Mouse (Mus musculus) kidney, postnatal 0 days (tissue): ENCODE data around the gene Gm5447. TPM values are rescaled to one million over a fixed set of nuclear protein-coding genes. Genes with fewer than 3 reads are reported as not detected.

Experiments used
- ATAC-seq: fragments of 200-750 bp; cut with Nextera tagmentation; replicated peaks from 2 replicates; pipeline ENCODE4 v1.8.0; 2017; ENCODE audit warnings: low read depth, moderate number of reproducible peaks, moderate TSS enrichment, moderate library complexity; ENCODE audit not compliant: low FRiP score
- DNase-seq: peaks from one replicate; pipeline ENCODE4 v3.0.0-alpha.2; 2016; ENCODE audit warnings: low spot score
- H3K27ac ChIP-seq: fragments of 300-500 bp; sonication (generic); 2 replicates; pipeline ENCODE4 v1.5.1; 2014; ENCODE audit warnings: mild to moderate bottlenecking
- H3K27me3 ChIP-seq: fragments of 300-500 bp; sonication (generic); 2 replicates; pipeline ENCODE4 v1.6.1; 2014; ENCODE audit warnings: low read length, mixed read lengths; ENCODE audit not compliant: insufficient read depth
- H3K36me3 ChIP-seq: fragments of 300-500 bp; sonication (generic); 2 replicates; pipeline ENCODE4 v1.6.1; 2014; ENCODE audit warnings: low read length, mixed read lengths; ENCODE audit not compliant: insufficient read depth
- H3K4me1 ChIP-seq: fragments of 300-500 bp; sonication (generic); replicated peaks from 2 replicates; pipeline ENCODE4 v1.6.1; 2014; ENCODE audit warnings: antibody characterized with exemption, low read length, mixed read lengths; ENCODE audit not compliant: insufficient read depth
- H3K4me2 ChIP-seq: fragments of 300-500 bp; sonication (generic); 2 replicates; pipeline ENCODE4 v1.6.1; 2014; ENCODE audit warnings: mild to moderate bottlenecking, low read length, moderate library complexity, mixed read lengths
- H3K4me3 ChIP-seq: fragments of 300-500 bp; sonication (generic); replicated peaks from 2 replicates; pipeline ENCODE4 v1.5.1; 2014; ENCODE audit warnings: low read depth, low read length
- H3K9ac ChIP-seq: fragments of 300-500 bp; sonication (generic); 2 replicates; pipeline ENCODE4 v1.6.1; 2014; ENCODE audit warnings: low read depth, low read length
- H3K9me3 ChIP-seq: fragments of 300-500 bp; sonication (generic); replicated peaks from 2 replicates; pipeline ENCODE4 v1.6.1; 2016; ENCODE audit warnings: low read length, inconsistent platforms, mixed read lengths
- CTCF ChIP-seq: IDR thresholded peaks from 2 replicates; pipeline ENCODE4 v1.5.1; 2016; ENCODE audit warnings: antibody characterized with exemption, low read depth, mild to moderate bottlenecking, moderate library complexity
- WGBS: fragments of 180-500 bp; shearing (Covaris S2); extraction: QIAGEN DNeasy Blood & Tissue Kit; methylation state at CpG from one replicate; pipeline ENCODE4 v1.1.7; 2014; 5-methylcytosine and 5-hydroxymethylcytosine counted together
- polyA plus RNA-seq: library from polyadenylated mRNA; unstranded; fragments of >200 nt; fragmentation: Nextera tagmentation; extraction: Ambion mirVana; gene quantifications from 2 replicates; pipeline ENCODE4 v1.2.1, GENCODE M21; 2015

Gm5447 gene
- polyA plus RNA-seq, 1 experiment from 2014 or later = 0.11 TPM

- Histone ChIP-seq H3K27ac (no peak overlapping the region), H3K36me3 (no peaks in the 10 kb centered on the region), H3K4me2 (no peak overlapping the region), H3K9me3 (no peaks in the 10 kb centered on the region), H3K27me3 (no peaks in the 10 kb centered on the region), H3K9ac (no peak overlapping the region), H3K4me3 (no peak overlapping the region), H3K4me1 (0 out of 2 replicates have a peak, but pooled peaks cover 4% of the 10 kb centered on the region)
- ATAC-seq (no peak), DNase-seq (no peak)
- TF ChIP-seq CTCF = no peak
- 76% methylated on average over 10 of the region's 10 CpGs for WGBS
Measured at GRCm38 (mm10) chr13:30989710-30990109, 15.7 kb downstream of the Gm5447 start.

DNA sequence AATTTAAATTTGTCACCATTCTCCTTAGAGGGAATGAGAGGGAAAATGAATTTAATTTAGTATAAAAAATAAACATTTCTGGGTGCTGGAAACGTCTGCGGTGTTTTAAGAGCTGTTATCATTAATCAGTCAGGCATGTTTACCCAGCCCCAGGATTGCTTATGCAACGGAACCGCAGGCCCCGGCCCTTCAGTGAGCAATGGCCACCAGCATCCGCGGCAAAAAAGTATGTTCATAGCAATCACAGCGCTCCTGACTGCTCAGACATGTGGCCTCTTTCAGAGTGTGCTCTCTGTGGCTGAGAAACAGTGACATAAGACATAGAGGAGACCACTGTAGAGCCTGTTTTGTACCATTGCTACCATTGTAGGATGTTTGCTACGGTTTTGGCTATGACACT lies 16.2 kb downstream of the Gm5447 start:
- Histone ChIP-seq H3K4me2 (no peak overlapping the region), H3K9me3 (no peaks in the 10 kb centered on the region), H3K27me3 (no peaks in the 10 kb centered on the region), H3K4me1 (0 out of 2 replicates have a peak, but pooled peaks cover 4% of the 10 kb centered on the region), H3K4me3 (no peak overlapping the region), H3K36me3 (no peaks in the 10 kb centered on the region), H3K27ac (no peak overlapping the region), H3K9ac (no peak overlapping the region)
- TF ChIP-seq CTCF = no peak
- ATAC-seq = no peak
- peak; percentile 41 for DNase-seq
- 47% methylated on average over 9 of the region's 9 CpGs for WGBS

DNA sequence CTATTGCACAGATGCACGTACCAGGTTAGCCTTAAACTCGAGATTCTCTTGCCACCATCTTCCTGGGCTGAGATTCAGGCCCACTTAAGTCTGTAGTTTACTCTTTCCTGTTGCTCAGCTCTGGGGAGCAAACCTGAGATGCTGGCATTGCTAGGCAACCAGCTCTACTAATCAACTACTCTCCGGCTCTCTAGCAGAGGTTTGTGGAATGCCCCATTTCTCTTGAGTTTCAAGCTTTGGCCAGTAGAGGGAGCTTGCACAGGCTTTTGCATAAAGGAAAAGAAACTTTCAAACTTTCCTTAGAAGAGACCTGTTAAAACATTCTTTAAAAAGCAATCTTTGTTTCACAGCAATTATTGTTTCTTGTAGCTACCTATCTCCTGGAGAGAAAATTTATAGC lies 19.8 kb downstream of the Gm5447 start:
- WGBS = 33% methylated on average over 3 of the region's 3 CpGs
- no peak for ATAC-seq
- H3K27ac ChIP-seq = no peak overlapping the region

DNA sequence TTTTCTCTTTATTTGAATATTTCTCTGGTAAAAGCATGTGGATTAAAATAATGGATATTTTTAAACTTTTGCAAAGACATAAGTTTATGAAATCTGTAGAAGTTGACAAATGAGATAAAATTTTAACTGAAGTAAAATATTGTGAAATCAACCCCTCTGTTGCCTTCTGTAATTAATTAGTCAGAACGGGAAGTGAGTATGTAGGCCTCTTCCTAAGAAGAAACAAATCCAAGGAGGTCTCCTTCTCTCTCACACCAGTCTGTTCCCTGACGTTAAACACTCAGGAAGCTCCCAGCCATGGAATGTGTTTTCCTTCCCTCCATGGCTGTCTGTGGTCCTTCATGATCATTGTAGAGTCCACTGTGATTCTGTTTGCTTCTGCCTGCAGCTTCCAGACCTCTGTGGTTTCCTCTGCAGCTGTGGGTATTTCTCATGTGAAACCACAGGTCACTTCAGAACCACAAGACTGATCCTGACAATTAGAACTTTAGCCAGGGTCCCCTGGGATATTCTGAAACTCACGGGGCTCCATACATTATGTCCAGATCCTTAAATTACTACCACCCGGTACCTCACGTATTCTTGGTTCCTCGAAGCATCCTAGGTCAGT lies 20.4 kb downstream of the Gm5447 start:
- no peak overlapping the region for H3K4me3 ChIP-seq
- H3K27me3 ChIP-seq = no peaks in the 10 kb centered on the region
- no peaks in the 10 kb centered on the region for H3K9me3 ChIP-seq
- DNase-seq = no peak
- no peak for TF ChIP-seq CTCF
- H3K4me2 ChIP-seq = no peak overlapping the region
- 76% methylated on average over 6 of the region's 6 CpGs for WGBS
- H3K27ac ChIP-seq = no peak overlapping the region
- H3K4me1 ChIP-seq = no peaks in the 10 kb centered on the region
- no peaks in the 10 kb centered on the region for H3K36me3 ChIP-seq
- no peak for ATAC-seq
- no peak overlapping the region for H3K9ac ChIP-seq

More for the DNA sequence above, 19.8 kb downstream of the Gm5447 start:
- TF ChIP-seq CTCF = peak; percentile 86
- H3K36me3 ChIP-seq = no peaks in the 10 kb centered on the region
- no peak overlapping the region for H3K4me3 ChIP-seq
- no peaks in the 10 kb centered on the region for H3K4me1 ChIP-seq
- peak; percentile 82 for DNase-seq
- H3K4me2 ChIP-seq = no peak overlapping the region
- no peak overlapping the region for H3K9ac ChIP-seq
- no peaks in the 10 kb centered on the region for H3K27me3 ChIP-seq
- no peaks in the 10 kb centered on the region for H3K9me3 ChIP-seq

DNA sequence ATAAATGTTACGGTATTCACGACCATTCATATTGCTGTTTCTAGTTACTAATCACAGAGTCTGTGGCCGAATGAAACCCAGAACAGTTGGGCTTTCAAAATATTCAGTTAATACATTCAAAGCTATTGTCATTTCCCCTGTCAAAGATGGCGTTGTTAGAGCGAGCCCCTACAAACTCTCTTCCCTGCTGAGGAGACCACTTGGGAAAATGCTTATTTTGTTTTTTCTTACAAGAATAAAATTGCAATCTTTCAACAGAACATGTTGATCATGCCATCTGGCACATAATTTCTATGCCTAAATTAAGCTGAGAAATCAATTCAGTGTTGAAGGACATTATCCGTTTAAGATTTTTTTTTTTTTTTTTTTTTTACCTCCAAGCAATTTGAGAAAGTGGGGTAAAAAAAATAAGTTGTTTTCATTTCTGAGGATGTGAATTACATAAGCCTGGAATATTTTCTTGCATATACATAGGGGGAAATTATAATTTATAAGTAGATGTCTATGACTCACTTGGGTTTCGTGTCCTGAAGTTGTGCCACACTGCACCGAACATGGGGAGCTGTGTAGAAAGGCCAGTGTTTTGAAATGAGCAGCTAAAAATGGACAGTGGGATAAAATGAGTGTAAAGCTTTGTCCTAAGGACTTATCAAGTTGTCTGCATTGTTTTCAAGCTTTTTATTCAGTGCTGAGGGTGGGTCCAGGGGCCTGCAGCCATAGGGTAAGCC lies 23.7 kb downstream of the Gm5447 start:
- no peak for TF ChIP-seq CTCF
- no peak for ATAC-seq
- no peaks in the 10 kb centered on the region for H3K9me3 ChIP-seq
- no peaks in the 10 kb centered on the region for H3K36me3 ChIP-seq
- DNase-seq = no peak
- no peak overlapping the region for H3K4me2 ChIP-seq
- no peak overlapping the region for H3K27ac ChIP-seq
- H3K27me3 ChIP-seq = no peaks in the 10 kb centered on the region
- H3K4me3 ChIP-seq = no peak overlapping the region
- no peaks in the 10 kb centered on the region for H3K4me1 ChIP-seq
- 88% methylated on average over 8 of the region's 8 CpGs for WGBS
- H3K9ac ChIP-seq = no peak overlapping the region

DNA sequence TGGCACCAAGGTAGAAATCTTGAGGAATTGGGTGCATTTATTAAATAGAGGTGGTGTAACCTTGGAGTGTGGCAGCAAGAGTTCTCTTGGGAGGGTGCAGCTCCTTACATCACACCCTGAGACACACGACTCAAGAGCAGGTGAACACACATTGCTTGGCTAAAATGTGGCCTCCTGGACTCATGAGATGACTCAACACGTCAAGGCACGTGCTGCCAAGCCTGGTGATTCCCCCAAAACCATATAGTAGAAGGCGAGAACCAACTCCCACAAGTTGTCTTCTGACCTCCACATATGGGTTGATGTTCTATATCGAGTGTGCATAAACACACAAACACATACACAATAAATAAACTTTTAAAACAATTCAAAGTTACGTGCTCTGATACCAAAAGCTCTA lies 25.8 kb downstream of the Gm5447 start:
- no peaks in the 10 kb centered on the region for H3K27me3 ChIP-seq
- WGBS = 87% methylated on average over 6 of the region's 6 CpGs
- no peak for ATAC-seq
- no peaks in the 10 kb centered on the region for H3K36me3 ChIP-seq
- DNase-seq = no peak
- H3K9ac ChIP-seq = no peak overlapping the region
- H3K4me1 ChIP-seq = no peaks in the 10 kb centered on the region
- TF ChIP-seq CTCF = no peak
- no peak overlapping the region for H3K27ac ChIP-seq
- H3K9me3 ChIP-seq = no peaks in the 10 kb centered on the region
- H3K4me3 ChIP-seq = no peak overlapping the region
- H3K4me2 ChIP-seq = no peak overlapping the region
